In the genomic region with DNA sequence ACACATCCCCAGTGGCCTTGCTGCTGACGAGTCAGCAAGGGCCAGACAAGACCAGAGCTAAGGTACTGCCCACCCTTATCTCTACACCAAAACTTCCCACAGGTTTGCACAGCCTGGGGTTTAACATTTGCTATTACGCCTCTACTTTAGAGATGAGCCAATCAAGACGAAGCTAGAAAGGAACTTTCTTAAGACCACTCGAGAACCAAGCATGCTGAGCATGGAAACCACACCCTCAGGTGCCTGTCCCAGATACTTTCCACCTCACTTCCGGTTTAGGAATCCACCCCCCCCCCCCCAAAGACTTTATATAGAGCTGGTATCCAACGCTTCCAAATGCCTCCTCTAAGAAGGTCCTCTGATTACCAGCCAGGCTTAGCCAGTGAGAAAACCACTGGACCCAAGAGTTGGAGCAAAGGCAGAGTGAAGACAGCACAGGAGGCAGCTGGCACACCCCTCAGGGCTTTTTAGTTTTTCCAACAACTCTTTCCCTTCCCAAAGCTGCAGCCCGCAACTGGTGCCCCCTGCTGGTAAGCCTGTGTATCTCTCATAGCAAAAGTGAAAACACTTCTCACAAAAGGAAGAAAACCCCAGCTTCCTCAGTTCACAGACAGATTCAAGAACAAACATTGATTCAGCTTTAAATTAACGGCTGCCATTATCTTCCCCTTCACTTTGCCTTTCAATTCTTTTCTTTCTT, we compare ENCODE assay signal across 9 mouse cellular contexts. TPM values are rescaled to one million over a fixed set of nuclear protein-coding genes. Genes with fewer than 3 reads are reported as not detected.
DNase-seq lines count a peak whose midpoint lies in the region; ATAC-seq lines count a peak whose summit lies in the region.
"Had no signal": no experiment of that assay in that cellular context is flagged by ENCODE, and none has a peak within 500 bp of the region (broad histone marks: within the 10 kb centered on the region; RNA-seq: fewer than 3 reads in every experiment).

No protein-coding gene starts in this region.

- 69% methylated on average over 8 of the region's 8 CpGs for WGBS in kidney, embryonic 15.5 days
- WGBS in embryonic facial prominence, embryonic 11.5 days: 61% methylated on average over 8 of the region's 8 CpGs
- 72% methylated on average over 8 of the region's 8 CpGs for WGBS in limb, embryonic 10.5 days

- no peaks in the 10 kb centered on the region for H3K9me3 ChIP-seq in kidney, embryonic 15.5 days (replicated peaks)
- H3K9me3 ChIP-seq in embryonic facial prominence, embryonic 11.5 days (replicated peaks; ENCODE audit: control insufficient read depth, low read length): no peaks in the 10 kb centered on the region
- no peaks in the 10 kb centered on the region for H3K9me3 ChIP-seq in limb, embryonic 10.5 days (replicated peaks)
- H3K9me3 ChIP-seq: midbrain, embryonic 12.5 days had no signal

- DNase-seq in kidney, adult 18-20 months: peak; percentile 57
- DNase-seq in CD8-positive naive resting alpha-beta T cell, adult 2 months (ENCODE audit: low read depth in 2 of 2, low spot score in 2 of 2): peak; percentile 72 to 73
- peak; percentile 62 for DNase-seq in adrenal gland, adult 2 months
- DNase-seq in embryonic facial prominence, embryonic 11.5 days (ENCODE audit: low spot score): peak; percentile 57
- DNase-seq in limb, embryonic 10.5 days (ENCODE audit: low spot score): peak; percentile 71
- DNase-seq in right cerebral cortex, postnatal 4 days: peak; percentile 67
- no peak for DNase-seq in frontal cortex, postnatal 10 days (ENCODE audit: low spot score in 2 of 2)

- H3K4me3 ChIP-seq in kidney, embryonic 15.5 days (replicated peaks): no peak overlapping the region
- H3K4me3 ChIP-seq in embryonic facial prominence, embryonic 11.5 days (ENCODE audit: low read depth, low read length): no peak overlapping the region
- H3K4me3 ChIP-seq in limb, embryonic 10.5 days: no peak overlapping the region
- H3K4me3 ChIP-seq: midbrain, embryonic 12.5 days had no signal

- no peak overlapping the region for H3K9ac ChIP-seq in kidney, embryonic 15.5 days
- no peak overlapping the region for H3K9ac ChIP-seq in embryonic facial prominence, embryonic 11.5 days (replicated peaks; ENCODE audit: low read length)
- H3K9ac ChIP-seq: midbrain, embryonic 12.5 days had no signal

- H3K36me3 ChIP-seq in kidney, embryonic 15.5 days: no peaks in the 10 kb centered on the region
- H3K36me3 ChIP-seq in embryonic facial prominence, embryonic 11.5 days (replicated peaks; ENCODE audit: control insufficient read depth, insufficient read depth, low read depth, low read length): no peaks in the 10 kb centered on the region
- H3K36me3 ChIP-seq in limb, embryonic 10.5 days: no peaks in the 10 kb centered on the region
- H3K36me3 ChIP-seq: midbrain, embryonic 12.5 days had no signal

- H3K4me2 ChIP-seq in kidney, embryonic 15.5 days: no peak overlapping the region
- H3K4me2 ChIP-seq in embryonic facial prominence, embryonic 11.5 days (ENCODE audit: low read depth, low read length): no peak overlapping the region
- H3K4me2 ChIP-seq: midbrain, embryonic 12.5 days had no signal

- H3K27ac ChIP-seq in kidney, embryonic 15.5 days: no peak overlapping the region
- H3K27ac ChIP-seq in embryonic facial prominence, embryonic 11.5 days (replicated peaks; ENCODE audit: low read depth, low read length): no peak overlapping the region
- H3K27ac ChIP-seq in limb, embryonic 10.5 days: no peak overlapping the region
- H3K27ac ChIP-seq: midbrain, embryonic 12.5 days had no signal

- H3K27me3 ChIP-seq in kidney, embryonic 15.5 days: no peaks in the 10 kb centered on the region
- H3K27me3 ChIP-seq in embryonic facial prominence, embryonic 11.5 days (ENCODE audit: control insufficient read depth, insufficient read depth, low read length): no peaks in the 10 kb centered on the region
- no peaks in the 10 kb centered on the region for H3K27me3 ChIP-seq in limb, embryonic 10.5 days (ENCODE audit: low read depth, poor library complexity, severe bottlenecking)
- H3K27me3 ChIP-seq: midbrain, embryonic 12.5 days had no signal

- H3K4me1 ChIP-seq in kidney, embryonic 15.5 days: peaks cover 33% of the 10 kb centered on the region
- H3K4me1 ChIP-seq in embryonic facial prominence, embryonic 11.5 days (ENCODE audit: control insufficient read depth, insufficient read depth, low read length): no peaks in the 10 kb centered on the region; the same call in 1 of the 2 replicates
- peaks cover 28% of the 10 kb centered on the region for H3K4me1 ChIP-seq in limb, embryonic 10.5 days

- ATAC-seq in kidney, embryonic 15.5 days (replicated peaks; ENCODE audit: low FRiP score): no peak
- no peak for ATAC-seq in embryonic facial prominence, embryonic 11.5 days (replicated peaks; ENCODE audit: insufficient number of reproducible peaks, low FRiP score, low TSS enrichment, low read depth)

RNA-seq across cellular contexts. Expression of gene Klhl3, which starts 4.1 kb away (rescaled TPM):
- polyA plus RNA-seq in kidney, embryonic 15.5 days (2015; fragmentation: Nextera tagmentation; extraction: Ambion mirVana): 6.5 and 7.2 TPM in 2 replicates
- total RNA-seq in adrenal gland, adult 2 months (2021): 1 to 10 TPM in 1 of 2 experiments, under 1 TPM in 1; 0.86 to 3.7 TPM
- polyA plus RNA-seq in adrenal gland, adult 2 months (2012; rRNA removed): 0.86 and 1.1 TPM in 2 replicates
- 1.8 and 2.1 TPM in 2 replicates for polyA plus RNA-seq in embryonic facial prominence, embryonic 11.5 days (2014; fragmentation: Nextera tagmentation; extraction: Ambion mirVana)
- 2.1 and 3.2 TPM in 2 replicates for polyA plus RNA-seq in limb, embryonic 10.5 days (2016; fragmentation: Nextera tagmentation; extraction: Ambion mirVana)

RNA-seq across cellular contexts. Expression of gene Hnrnpa0, which starts 10.9 kb away (rescaled TPM):
- 38.6 and 41.5 TPM in 2 replicates for polyA plus RNA-seq in kidney, embryonic 15.5 days (2015; fragmentation: Nextera tagmentation; extraction: Ambion mirVana)
- total RNA-seq in adrenal gland, adult 2 months (2021): 100 to 1,000 TPM in 1 of 2 experiments, 10 to 100 TPM in 1; 68.1 to 117 TPM
- polyA plus RNA-seq in adrenal gland, adult 2 months (2012; rRNA removed): 79.4 and 96.9 TPM in 2 replicates
- 49.7 and 61.2 TPM in 2 replicates for polyA plus RNA-seq in embryonic facial prominence, embryonic 11.5 days (2014; fragmentation: Nextera tagmentation; extraction: Ambion mirVana)
- 33.3 and 35.3 TPM in 2 replicates for polyA plus RNA-seq in limb, embryonic 10.5 days (2016; fragmentation: Nextera tagmentation; extraction: Ambion mirVana)

RNA-seq across cellular contexts. Expression of gene Idnk, which starts 40.0 kb away (rescaled TPM):
- 37.2 and 39.4 TPM in 2 replicates for polyA plus RNA-seq in kidney, embryonic 15.5 days (2015; fragmentation: Nextera tagmentation; extraction: Ambion mirVana)
- total RNA-seq in adrenal gland, adult 2 months (2021): 10 to 100 TPM; 55.1 to 69.8 TPM
- 11.0 and 15.3 TPM in 2 replicates for polyA plus RNA-seq in adrenal gland, adult 2 months (2012; rRNA removed)
- 41.8 and 44.2 TPM in 2 replicates for polyA plus RNA-seq in embryonic facial prominence, embryonic 11.5 days (2014; fragmentation: Nextera tagmentation; extraction: Ambion mirVana)
- 36.1 and 37.7 TPM in 2 replicates for polyA plus RNA-seq in limb, embryonic 10.5 days (2016; fragmentation: Nextera tagmentation; extraction: Ambion mirVana)

Comparison
In these comparisons a context has a peak if more than half of its experiments do, and no peak if none do; other contexts are left out.
1. DNase-seq: peak in kidney, adult 18-20 months (single experiment), CD8-positive naive resting alpha-beta T cell, adult 2 months (2 of 2), adrenal gland, adult 2 months (single experiment), embryonic facial prominence, embryonic 11.5 days (single experiment), limb, embryonic 10.5 days (single experiment) and right cerebral cortex, postnatal 4 days (single experiment); none in frontal cortex, postnatal 10 days (0 of 2).